Mouse (Mus musculus) urinary bladder, postnatal 25 days (tissue): ENCODE measurements around the gene Ralgps1.
"Not testable (repeated sequence)": the region's sequence is repeated elsewhere in the genome, so short reads cannot be mapped to it uniquely, and the experiment has no call there.

Source experiments
- DNase-seq: peaks from one replicate; pipeline ENCODE4 v3.0.0; 2022; ENCODE audit warnings: low spot score

Ralgps1 gene

GRCm38 (mm10) chr2:33361139-33361716, 10.1 kb downstream of the Ralgps1 start:
- DNase-seq = no peak

GRCm38 (mm10) chr2:33360564-33360963, 10.7 kb downstream of the Ralgps1 start:
- no peak for DNase-seq

- DNase-seq = no peak
Observed at GRCm38 (mm10) chr2:33359184-33359583, 12.1 kb downstream of the Ralgps1 start.

- no peak for DNase-seq
Observed at GRCm38 (mm10) chr2:33357250-33357838, 13.9 kb downstream of the Ralgps1 start.

GRCm38 (mm10) chr2:33355558-33355957, 15.7 kb downstream of the Ralgps1 start:
- DNase-seq = no peak

GRCm38 (mm10) chr2:33353432-33353831, 17.9 kb downstream of the Ralgps1 start:
- DNase-seq = no peak

- DNase-seq = no peak
Observed at GRCm38 (mm10) chr2:33351449-33351848, 19.8 kb downstream of the Ralgps1 start.

- DNase-seq = no peak
Observed at GRCm38 (mm10) chr2:33350921-33351320, 20.4 kb downstream of the Ralgps1 start.

GRCm38 (mm10) chr2:33349581-33349980, 21.7 kb downstream of the Ralgps1 start:
- no peak for DNase-seq

GRCm38 (mm10) chr2:33349081-33349480, 22.2 kb downstream of the Ralgps1 start:
- DNase-seq = peak; percentile 83

GRCm38 (mm10) chr2:33348260-33348659, 23.0 kb downstream of the Ralgps1 start:
- DNase-seq = no peak

GRCm38 (mm10) chr2:33347607-33348006, 23.7 kb downstream of the Ralgps1 start:
- DNase-seq = no peak

- no peak for DNase-seq
Observed at GRCm38 (mm10) chr2:33346749-33347148, 24.5 kb downstream of the Ralgps1 start.

GRCm38 (mm10) chr2:33345956-33346355, 25.3 kb downstream of the Ralgps1 start:
- DNase-seq = no peak

GRCm38 (mm10) chr2:33345475-33345874, 25.8 kb downstream of the Ralgps1 start:
- no peak for DNase-seq

GRCm38 (mm10) chr2:33343413-33343812, 27.9 kb downstream of the Ralgps1 start:
- no peak for DNase-seq

- no peak for DNase-seq
Observed at GRCm38 (mm10) chr2:33342148-33342547, 29.1 kb downstream of the Ralgps1 start.

GRCm38 (mm10) chr2:33335789-33336188, 35.5 kb downstream of the Ralgps1 start:
- DNase-seq = no peak

- DNase-seq = no peak
Observed at GRCm38 (mm10) chr2:33329622-33330021, 41.7 kb downstream of the Ralgps1 start.

GRCm38 (mm10) chr2:33328941-33329340, 42.3 kb downstream of the Ralgps1 start:
- peak; percentile 24 for DNase-seq

GRCm38 (mm10) chr2:33325359-33325758, 45.9 kb downstream of the Ralgps1 start:
- no peak for DNase-seq

GRCm38 (mm10) chr2:33323799-33324595, 47.3 kb downstream of the Ralgps1 start:
- no peak for DNase-seq

- not testable (repeated sequence) for DNase-seq
Observed at GRCm38 (mm10) chr2:33323043-33323625, 48.2 kb downstream of the Ralgps1 start.
